Mouse (Mus musculus) bone marrow macrophage, adult 2 months (primary cell): ENCODE results near the gene Pdcd7.

Source experiments
- CTCF ChIP-seq: IDR thresholded peaks from 2 replicates; pipeline ENCODE4 v1.5.1; 2012; ENCODE audit warnings: low read depth, mild to moderate bottlenecking, low read length, moderate library complexity
- POLR2A ChIP-seq: IDR thresholded peaks from 2 replicates; pipeline ENCODE4 v1.6.1; 2012; ENCODE audit warnings: mild to moderate bottlenecking, low read depth, low read length, borderline replicate concordance

DNA sequence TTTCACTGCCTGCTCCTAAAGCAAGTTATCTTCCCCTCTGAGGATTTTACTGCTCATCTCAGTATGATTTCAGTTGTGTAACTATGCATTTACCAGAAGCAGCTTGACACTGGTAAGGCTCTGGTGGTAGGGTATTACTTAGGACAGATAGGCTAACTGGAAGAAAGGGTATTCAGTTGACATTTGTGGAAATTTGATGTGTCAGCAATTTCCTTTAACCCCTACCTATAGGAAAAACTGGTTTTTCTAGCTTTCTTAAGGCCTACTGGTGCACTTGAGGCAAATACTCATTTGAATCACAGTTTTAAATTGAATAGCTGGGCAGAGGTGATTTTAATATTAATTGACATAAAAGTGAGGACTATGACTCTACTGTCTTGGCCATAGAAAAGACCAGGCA lies 19.9 kb upstream of the Pdcd7 start:
- TF ChIP-seq CTCF (no peak), POLR2A (no peak)
